Mouse (Mus musculus): ENCODE measurements around the gene Gm5134. TPM values are rescaled to one million over a fixed set of nuclear protein-coding genes. Genes with fewer than 3 reads are reported as not detected.

The Gm5134 gene
- polyA plus RNA-seq, 1 experiment from 2014 or later: 0.22 TPM

- H3K4me2 ChIP-seq: peak overlapping the region; percentile 12; the same call in 1 of the 2 replicates
- H3K27ac ChIP-seq (ENCODE audit: low read depth, low read length): peak overlapping the region; percentile 55; the same call in 1 of the 2 replicates
- H3K4me1 ChIP-seq (replicated peaks; ENCODE audit: control insufficient read depth, insufficient read depth, low read length): no peaks in the 10 kb centered on the region; the same call in 1 of the 2 replicates
- 38% methylated on average over 5 of the region's 5 CpGs for WGBS
- H3K9me3 ChIP-seq (ENCODE audit: control insufficient read depth, low read length): no peaks in the 10 kb centered on the region
- DNase-seq (ENCODE audit: low spot score): no peak
- H3K27me3 ChIP-seq (replicated peaks; ENCODE audit: control insufficient read depth, insufficient read depth, low read length): no peaks in the 10 kb centered on the region
- H3K36me3 ChIP-seq (ENCODE audit: control insufficient read depth, insufficient read depth, low read length): no peaks in the 10 kb centered on the region; the same call in 1 of the 2 replicates
- no peak overlapping the region for H3K4me3 ChIP-seq (ENCODE audit: low read depth, low read length)
- ATAC-seq (replicated peaks; ENCODE audit: low FRiP score): peak; percentile 57; the same call in 1 of the 2 replicates
- no peak overlapping the region for H3K9ac ChIP-seq (ENCODE audit: low read depth, low read length)
Measured at GRCm38 (mm10) chr10:76047182-76047869, 93.0 kb downstream of the Gm5134 start.

DNA sequence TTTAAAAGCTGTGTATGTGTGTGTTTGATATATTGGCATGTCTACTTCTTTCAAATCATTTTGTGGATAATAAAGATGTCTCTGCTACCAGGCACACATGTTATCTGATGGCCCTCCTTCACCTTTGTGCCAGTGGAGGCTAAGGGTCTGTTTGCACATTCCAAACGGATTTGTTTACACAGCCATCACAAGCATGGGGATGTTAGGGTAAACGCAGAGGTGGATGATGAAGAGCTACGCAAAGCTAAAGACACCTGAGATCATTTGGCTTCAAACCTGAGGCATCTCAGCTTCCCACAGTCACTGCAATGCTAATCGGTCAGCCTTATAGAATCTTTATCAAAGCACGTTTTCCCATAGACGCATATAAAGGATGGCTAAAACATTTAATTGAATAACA lies 94.7 kb downstream of the Gm5134 start:
- Histone ChIP-seq H3K9me3 (ENCODE audit: control insufficient read depth, low read length) (no peaks in the 10 kb centered on the region), H3K4me3 (ENCODE audit: low read depth, low read length) (no peak overlapping the region), H3K4me2 (no peak overlapping the region), H3K27me3 (replicated peaks; ENCODE audit: control insufficient read depth, insufficient read depth, low read length) (no peaks in the 10 kb centered on the region), H3K4me1 (replicated peaks; ENCODE audit: control insufficient read depth, insufficient read depth, low read length) (no peaks in the 10 kb centered on the region; the same call in 1 of the 2 replicates), H3K36me3 (ENCODE audit: control insufficient read depth, insufficient read depth, low read length) (no peaks in the 10 kb centered on the region; the same call in 1 of the 2 replicates), H3K9ac (ENCODE audit: low read depth, low read length) (no peak overlapping the region), H3K27ac (ENCODE audit: low read depth, low read length) (no peak overlapping the region)
- DNase-seq (ENCODE audit: low spot score): no peak
- 44% methylated on average over 6 of the region's 6 CpGs for WGBS
- no peak for ATAC-seq (replicated peaks; ENCODE audit: low FRiP score)

DNA sequence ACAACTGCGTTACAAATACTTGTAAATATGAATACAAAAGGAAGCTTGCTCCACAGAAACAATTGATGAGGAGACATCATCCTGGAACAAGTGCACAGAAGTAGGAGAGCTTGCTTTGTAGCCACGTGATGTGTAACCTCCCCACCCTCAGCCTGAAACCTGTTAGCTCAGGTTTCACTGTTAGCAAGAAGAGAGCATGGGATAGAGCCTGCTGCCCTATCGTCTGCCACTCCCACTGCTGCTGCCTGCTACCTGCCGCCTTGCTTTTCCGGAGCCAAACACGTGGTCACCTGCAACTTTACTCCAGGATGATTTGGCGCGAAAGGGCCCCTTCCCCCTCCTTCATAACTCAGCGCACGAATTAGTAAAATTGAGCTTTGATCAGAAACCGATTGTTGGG lies 97.5 kb downstream of the Gm5134 start:
- Histone ChIP-seq H3K9me3 (ENCODE audit: control insufficient read depth, low read length) (no peaks in the 10 kb centered on the region), H3K4me2 (no peak overlapping the region), H3K4me1 (replicated peaks; ENCODE audit: control insufficient read depth, insufficient read depth, low read length) (no peaks in the 10 kb centered on the region), H3K4me3 (ENCODE audit: low read depth, low read length) (no peak overlapping the region), H3K27me3 (replicated peaks; ENCODE audit: control insufficient read depth, insufficient read depth, low read length) (no peaks in the 10 kb centered on the region), H3K9ac (ENCODE audit: low read depth, low read length) (no peak overlapping the region), H3K36me3 (ENCODE audit: control insufficient read depth, insufficient read depth, low read length) (no peaks in the 10 kb centered on the region; the same call in 1 of the 2 replicates), H3K27ac (ENCODE audit: low read depth, low read length) (no peak overlapping the region)
- ATAC-seq (replicated peaks; ENCODE audit: low FRiP score) (no peak), DNase-seq (ENCODE audit: low spot score) (no peak)
- 76% methylated on average over 11 of the region's 11 CpGs for WGBS

Small RNAs within 50 kb of the gene (microRNA-seq; reads per million reads assigned to microRNA genes)
- gene Mir6409 (ENCODE audit: borderline number of aligned reads): not detected

Other genes with a start within 250 kb of the Gm5134 start
- 30.3 and 33.3 TPM in 2 replicates for gene Cabin1, start 190.2 kb upstream of the Gm5134 start, polyA plus RNA-seq (2014; fragmentation: Nextera tagmentation; extraction: Ambion mirVana)
- 198 and 213 TPM in 2 replicates for gene Ddt, start 181.1 kb upstream of the Gm5134 start, polyA plus RNA-seq (2014; fragmentation: Nextera tagmentation; extraction: Ambion mirVana)
- not detected in 2 replicates for gene Gm20441, start 173.6 kb upstream of the Gm5134 start, polyA plus RNA-seq (2014; fragmentation: Nextera tagmentation; extraction: Ambion mirVana)
- gene Gstt3, start 173.1 kb upstream of the Gm5134 start, polyA plus RNA-seq (2014; fragmentation: Nextera tagmentation; extraction: Ambion mirVana): 6.3 and 7.9 TPM in 2 replicates
- gene Gstt1, start 155.9 kb upstream of the Gm5134 start, polyA plus RNA-seq (2014; fragmentation: Nextera tagmentation; extraction: Ambion mirVana): 40.7 and 43.0 TPM in 2 replicates
- gene Gstt4, start 132.0 kb upstream of the Gm5134 start, polyA plus RNA-seq (2014; fragmentation: Nextera tagmentation; extraction: Ambion mirVana): not detected in 2 replicates
- 38.4 and 39.6 TPM in 2 replicates for gene Gstt2, start 117.1 kb upstream of the Gm5134 start, polyA plus RNA-seq (2014; fragmentation: Nextera tagmentation; extraction: Ambion mirVana)
- gene Mif, start 94.3 kb upstream of the Gm5134 start, polyA plus RNA-seq (2014; fragmentation: Nextera tagmentation; extraction: Ambion mirVana): 2,667 and 2,772 TPM in 2 replicates
- 4.0 and 5.1 TPM in 2 replicates for gene Derl3, start 61.1 kb upstream of the Gm5134 start, polyA plus RNA-seq (2014; fragmentation: Nextera tagmentation; extraction: Ambion mirVana)
- gene Smarcb1, start 32.9 kb upstream of the Gm5134 start, polyA plus RNA-seq (2014; fragmentation: Nextera tagmentation; extraction: Ambion mirVana): 157 and 162 TPM in 2 replicates
- 103 and 113 TPM in 2 replicates for gene Chchd10, start 21.4 kb upstream of the Gm5134 start, polyA plus RNA-seq (2014; fragmentation: Nextera tagmentation; extraction: Ambion mirVana)
- gene Mmp11, start 18.0 kb upstream of the Gm5134 start, polyA plus RNA-seq (2014; fragmentation: Nextera tagmentation; extraction: Ambion mirVana): 15.2 and 16.6 TPM in 2 replicates
- 3.2 and 3.4 TPM in 2 replicates for gene Gm867, start 13.8 kb upstream of the Gm5134 start, polyA plus RNA-seq (2014; fragmentation: Nextera tagmentation; extraction: Ambion mirVana)
- gene Vpreb3, start 11.5 kb upstream of the Gm5134 start, polyA plus RNA-seq (2014; fragmentation: Nextera tagmentation; extraction: Ambion mirVana): 0.52 and 0.96 TPM in 2 replicates
- gene Zfp280b, start 78.1 kb downstream of the Gm5134 start, polyA plus RNA-seq (2014; fragmentation: Nextera tagmentation; extraction: Ambion mirVana): 31.2 and 32.9 TPM in 2 replicates
- gene Slc5a4b, start 156.4 kb downstream of the Gm5134 start, polyA plus RNA-seq (2014; fragmentation: Nextera tagmentation; extraction: Ambion mirVana): 0.05 and 0.06 TPM in 2 replicates
- gene Slc5a4a, start 192.9 kb downstream of the Gm5134 start, polyA plus RNA-seq (2014; fragmentation: Nextera tagmentation; extraction: Ambion mirVana): 0.08 TPM in 1 of 2 replicates, not detected in the other

All from liver, embryonic 11.5 days (tissue).